Mouse (Mus musculus): ENCODE data around the gene Rbbp9.
A peak's percentile ranks its signal among the peaks of the same experiment; 100 is the strongest.
"Not testable (repeated sequence)": the region's sequence is repeated elsewhere in the genome, so short reads cannot be mapped to it uniquely, and the experiment has no call there.

Gene Rbbp9

DNA sequence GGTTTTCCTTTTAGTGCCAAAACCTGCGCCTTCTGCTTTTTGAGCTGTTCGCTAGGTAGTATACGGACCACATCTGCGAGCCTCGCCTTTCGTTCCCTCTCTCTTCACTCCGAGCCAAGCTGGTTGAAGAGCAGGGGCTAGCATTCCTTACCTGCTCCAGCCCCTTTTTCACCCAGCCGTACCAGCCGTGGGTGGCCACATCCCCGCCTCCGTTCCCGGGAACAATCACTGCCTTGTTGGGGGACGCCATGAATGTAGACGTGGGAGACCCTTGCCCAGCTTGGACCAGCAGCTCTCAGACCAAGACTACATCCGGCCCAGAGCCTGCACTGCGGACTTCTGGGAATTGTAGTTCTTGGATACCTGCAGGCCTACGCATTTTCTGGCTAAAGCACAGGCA lies at the start of gene Rbbp9:
Gene Rbbp9 (minus strand): TSS at position 341 of the 400 bp plus-strand sequence.
- ATAC-seq (ENCODE audit: insufficient number of reproducible peaks, low FRiP score, low TSS enrichment), result peak; percentile 93

DNA sequence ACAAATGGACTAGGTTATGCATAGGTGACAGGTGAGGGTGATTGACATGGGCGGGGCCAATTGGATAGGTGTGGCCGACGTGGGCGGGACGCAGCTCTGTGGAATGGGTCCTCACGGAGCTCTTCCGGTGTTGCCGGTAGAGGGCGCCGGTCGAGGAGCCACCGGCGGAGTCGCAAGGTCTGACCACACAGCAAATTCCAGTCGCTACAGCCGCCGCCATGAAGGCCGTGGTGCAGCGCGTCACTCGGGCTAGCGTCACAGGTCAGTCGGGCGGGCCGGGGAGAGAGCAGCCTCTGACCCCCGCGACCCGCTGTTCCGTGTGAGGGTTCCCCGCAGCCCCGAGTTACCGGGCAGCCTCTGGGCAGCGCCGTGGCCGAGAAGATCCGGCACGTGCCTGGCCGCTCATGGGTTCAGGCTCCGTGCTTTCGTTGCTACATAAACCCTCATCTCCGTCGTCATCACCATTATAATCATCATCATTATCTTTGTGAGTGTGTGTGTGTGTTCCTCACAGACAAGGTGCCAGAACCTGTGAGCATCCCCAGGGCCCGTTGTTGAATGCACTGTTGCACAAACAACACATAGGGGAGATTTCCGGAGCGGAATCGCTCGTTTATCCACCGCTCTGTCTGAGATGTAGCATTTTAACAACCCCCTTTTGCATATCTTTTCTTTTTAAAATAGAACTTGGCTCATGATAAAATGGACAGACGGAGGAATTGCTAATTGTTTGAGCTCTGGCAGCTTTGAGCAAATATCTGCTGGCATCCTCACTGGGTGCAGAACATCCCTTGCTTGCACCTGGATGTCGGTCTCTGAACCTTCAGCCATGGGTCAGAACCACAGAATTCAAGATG lies 49.4 kb upstream of the Rbbp9 start, which contains the start of gene Dtd1:
Gene Dtd1 (plus strand): TSS at position 67 of the 857 bp plus-strand sequence.
- ATAC-seq (ENCODE audit: insufficient number of reproducible peaks, low FRiP score, low TSS enrichment), result peak; percentile 96

DNA sequence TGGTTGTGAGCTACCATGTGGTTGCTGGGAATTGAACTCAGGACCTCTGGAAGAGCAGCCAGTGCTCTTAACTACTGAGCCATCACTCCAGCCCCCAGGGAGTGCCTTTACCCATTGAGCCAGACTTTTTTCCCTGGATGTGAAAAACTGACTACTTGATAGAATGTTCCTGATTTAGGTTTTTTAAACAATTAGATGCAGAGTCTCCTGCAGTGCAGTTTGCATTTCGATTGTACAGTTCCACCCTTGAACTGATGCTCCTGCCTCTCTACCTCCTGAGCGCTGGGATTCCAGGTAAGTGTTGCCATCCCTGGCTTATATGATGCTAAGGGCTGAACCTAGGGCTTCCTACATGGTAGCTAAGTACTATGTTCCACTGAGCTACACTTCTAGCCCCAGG lies 47.3 kb upstream of the Rbbp9 start:
- no peak for ATAC-seq (ENCODE audit: insufficient number of reproducible peaks, low FRiP score, low TSS enrichment)

DNA sequence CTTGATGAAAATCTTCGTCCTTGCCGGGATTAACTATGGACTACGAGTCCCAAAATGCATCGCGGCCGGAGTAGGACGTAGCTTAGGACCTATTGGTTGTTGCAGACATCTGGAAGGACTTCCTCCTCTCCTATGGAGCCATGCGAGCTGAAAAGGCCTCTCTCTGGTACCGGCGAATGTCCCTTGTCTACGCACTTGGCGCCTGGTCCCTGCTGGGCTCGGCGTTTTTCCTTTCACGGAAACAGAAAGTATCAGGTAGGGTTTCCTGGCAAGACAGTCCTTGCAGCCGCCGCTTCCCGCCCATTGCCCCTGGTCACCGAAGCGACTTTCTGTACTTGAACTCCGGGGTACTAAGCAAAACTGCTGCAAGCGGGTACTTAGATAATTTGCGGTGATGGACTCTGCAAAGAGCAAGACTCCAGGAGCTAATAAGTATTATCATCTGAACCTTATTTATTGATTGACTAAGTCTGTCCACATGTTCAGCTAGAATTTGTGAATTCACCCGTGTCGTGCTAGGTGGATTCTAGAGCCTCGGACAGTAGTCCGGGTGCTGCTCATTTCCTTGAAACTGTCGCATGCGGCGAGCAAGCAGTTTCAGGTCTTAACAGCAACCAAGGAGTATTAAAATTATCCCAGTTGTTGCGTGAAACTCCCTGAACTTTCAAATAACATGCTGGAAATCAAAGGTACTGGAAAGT lies 43.4 kb upstream of the Rbbp9 start, which contains the start of gene Smim26:
Gene Smim26 (plus strand): TSS at position 104 of the 701 bp plus-strand sequence.
- ATAC-seq (ENCODE audit: insufficient number of reproducible peaks, low FRiP score, low TSS enrichment), result peak; percentile 98

DNA sequence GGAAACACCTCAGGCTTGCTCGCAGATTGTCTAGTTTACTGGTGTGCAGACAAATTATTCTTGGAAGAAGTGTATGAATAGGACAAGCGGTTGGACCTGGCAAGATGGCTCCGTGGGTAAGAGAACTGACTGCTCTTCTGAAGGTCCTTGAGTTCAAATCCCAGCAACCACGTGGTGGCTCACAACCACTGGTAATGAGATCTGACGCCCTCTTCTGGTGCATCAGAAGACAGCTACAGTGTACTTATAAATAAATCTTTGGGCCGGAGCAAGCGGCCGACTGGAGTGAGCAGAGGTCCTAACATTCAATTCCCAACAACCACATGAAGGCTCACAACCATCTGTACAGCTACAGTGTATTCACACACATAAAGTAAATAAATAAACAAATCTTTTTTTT lies 42.4 kb upstream of the Rbbp9 start:
- ATAC-seq (ENCODE audit: insufficient number of reproducible peaks, low FRiP score, low TSS enrichment), result not testable (repeated sequence)

DNA sequence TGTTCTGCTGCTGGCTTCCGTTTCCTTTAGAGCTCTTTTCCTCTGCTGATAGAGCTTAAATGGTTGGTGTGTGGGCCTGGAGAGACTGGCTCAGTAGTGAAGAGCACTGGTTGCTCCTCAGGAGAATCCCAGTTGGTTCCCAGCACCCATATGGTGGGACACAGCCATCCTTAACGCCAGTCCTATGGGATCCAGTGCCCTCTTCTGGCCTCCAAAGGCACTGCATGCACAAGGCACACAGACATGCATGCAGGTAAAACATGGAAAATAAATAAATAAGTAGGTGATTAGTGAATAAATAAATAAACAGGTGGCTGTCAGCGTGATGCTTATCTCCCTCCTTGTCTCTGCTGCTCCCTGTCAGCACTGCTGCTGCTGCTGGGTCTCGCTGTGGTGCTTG lies 38.1 kb upstream of the Rbbp9 start:
- no peak for ATAC-seq (ENCODE audit: insufficient number of reproducible peaks, low FRiP score, low TSS enrichment)

DNA sequence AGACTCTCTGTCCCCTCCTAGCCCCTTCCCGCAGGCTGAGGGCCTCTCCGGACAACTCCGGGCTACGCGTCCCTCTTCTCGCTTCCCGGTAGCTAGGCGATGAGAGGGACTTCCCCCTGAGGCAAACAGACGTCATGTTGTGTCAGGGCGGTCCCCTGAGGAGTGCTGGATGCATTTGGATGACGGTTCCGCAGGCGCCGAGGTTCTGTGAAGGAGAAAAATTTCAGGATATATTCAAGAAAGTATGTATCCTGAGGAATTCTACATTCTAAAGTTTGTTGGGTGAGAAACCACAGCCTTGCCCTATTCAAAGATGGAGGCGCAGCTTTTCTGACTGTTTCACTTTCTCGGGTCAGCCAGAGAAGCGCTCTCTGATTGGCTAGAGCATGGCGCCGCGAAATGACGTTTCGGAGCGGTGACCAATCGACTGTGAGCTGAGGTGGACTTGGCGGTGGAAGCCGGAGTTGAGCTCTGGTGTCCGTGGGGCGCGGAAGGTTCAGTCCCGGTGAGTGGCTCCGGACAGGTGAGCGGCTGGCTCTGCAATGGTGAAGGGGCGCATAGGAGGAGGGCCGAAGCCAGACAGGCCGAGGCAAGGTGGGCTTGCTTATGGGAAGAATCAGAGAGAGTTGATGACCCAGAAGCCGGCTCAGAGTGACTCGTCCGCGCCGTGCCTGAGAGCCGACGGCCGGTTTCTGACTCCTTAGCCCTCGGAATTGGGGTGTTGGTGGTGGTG lies 5.3 kb upstream of the Rbbp9 start, which contains the start of gene Sec23b:
Gene Sec23b (plus strand): TSS at position 410 of the 733 bp plus-strand sequence.
- peak; percentile 99 for ATAC-seq (ENCODE audit: insufficient number of reproducible peaks, low FRiP score, low TSS enrichment)

DNA sequence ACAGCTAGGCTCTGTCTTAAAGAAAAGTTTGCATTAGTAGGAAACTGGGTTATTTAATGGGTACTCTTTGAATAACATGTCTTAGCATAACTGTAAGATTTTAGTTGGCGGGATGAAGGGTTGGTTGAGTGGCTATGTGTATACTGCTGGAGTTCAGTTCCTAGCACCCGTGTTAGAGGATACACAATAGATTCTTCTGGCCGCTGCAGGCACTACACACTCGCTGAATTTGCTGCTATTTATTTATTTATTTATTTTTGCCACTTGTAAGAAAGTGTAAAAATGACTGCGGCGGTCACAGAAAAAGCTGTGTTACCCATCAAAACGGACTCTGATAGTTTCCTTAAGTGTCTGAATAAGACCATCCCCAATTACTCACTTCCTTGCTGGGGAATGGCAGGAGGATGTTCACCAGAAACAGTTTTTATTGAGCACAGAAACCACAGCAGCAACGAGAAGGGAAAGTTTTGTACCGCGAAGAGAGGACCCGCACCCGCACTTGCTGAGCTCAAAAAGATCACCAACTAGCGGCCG lies 4.7 kb upstream of the Rbbp9 start:
- no peak for ATAC-seq (ENCODE audit: insufficient number of reproducible peaks, low FRiP score, low TSS enrichment)

DNA sequence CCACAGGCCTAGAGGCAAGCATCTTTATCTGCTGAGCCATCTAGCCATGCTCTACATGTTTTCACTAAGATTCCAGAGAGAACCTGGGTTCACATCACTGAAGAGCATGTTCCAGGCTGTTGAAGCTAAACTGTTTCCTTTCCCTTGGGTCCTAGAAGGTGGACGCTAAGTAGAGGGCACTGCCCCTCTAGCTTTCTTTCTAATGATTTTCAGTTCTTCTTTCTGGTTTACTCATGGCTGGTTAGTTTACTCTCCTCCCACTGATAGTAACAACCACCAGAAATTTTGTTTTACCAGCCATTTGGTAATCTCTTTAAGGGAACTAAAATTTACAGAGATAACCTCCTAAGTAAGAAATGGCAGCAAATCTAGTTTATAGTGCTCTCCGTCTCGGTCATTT lies 3.2 kb upstream of the Rbbp9 start:
- ATAC-seq (ENCODE audit: insufficient number of reproducible peaks, low FRiP score, low TSS enrichment), result no peak

DNA sequence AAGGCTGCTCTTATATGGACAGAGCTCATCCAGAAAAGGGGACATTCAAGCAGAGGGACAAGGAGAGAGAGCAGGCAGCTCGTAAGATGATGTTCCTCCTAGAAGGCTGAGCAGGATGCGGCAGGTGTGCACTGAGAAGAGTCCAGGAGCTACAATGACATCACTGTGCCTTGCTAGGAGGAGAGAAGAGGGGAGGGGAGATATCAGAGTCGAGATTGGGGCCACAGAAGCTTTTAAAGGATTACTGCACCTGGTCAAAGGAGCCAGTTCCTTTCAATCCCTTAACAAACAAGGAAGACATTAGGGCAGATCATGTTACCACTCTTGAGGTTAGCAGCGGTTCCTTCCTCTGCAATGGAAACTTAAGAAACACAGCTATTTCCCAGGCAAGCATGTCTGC lies 3.1 kb downstream of the Rbbp9 start:
- ATAC-seq (ENCODE audit: insufficient number of reproducible peaks, low FRiP score, low TSS enrichment), result no peak

DNA sequence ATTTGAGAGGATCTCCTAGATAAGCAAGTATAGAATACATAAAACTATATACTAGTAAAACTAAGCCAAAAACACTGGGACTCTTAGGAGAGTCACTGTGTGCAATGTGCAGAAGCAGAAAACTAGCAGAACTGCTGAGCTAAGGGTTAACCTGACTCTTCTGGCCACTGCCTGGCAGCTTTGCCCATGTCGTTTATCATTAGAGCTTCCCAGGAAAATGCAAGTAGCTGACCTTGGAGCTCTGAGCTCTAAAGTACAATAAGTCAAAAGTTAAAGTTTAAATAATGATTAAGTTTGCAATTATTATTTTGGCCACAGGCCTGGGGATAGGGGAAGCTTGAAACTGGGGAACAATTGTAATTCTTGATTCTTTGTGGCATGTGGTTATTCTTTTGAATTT lies 5.2 kb downstream of the Rbbp9 start:
- no peak for ATAC-seq (ENCODE audit: insufficient number of reproducible peaks, low FRiP score, low TSS enrichment)

DNA sequence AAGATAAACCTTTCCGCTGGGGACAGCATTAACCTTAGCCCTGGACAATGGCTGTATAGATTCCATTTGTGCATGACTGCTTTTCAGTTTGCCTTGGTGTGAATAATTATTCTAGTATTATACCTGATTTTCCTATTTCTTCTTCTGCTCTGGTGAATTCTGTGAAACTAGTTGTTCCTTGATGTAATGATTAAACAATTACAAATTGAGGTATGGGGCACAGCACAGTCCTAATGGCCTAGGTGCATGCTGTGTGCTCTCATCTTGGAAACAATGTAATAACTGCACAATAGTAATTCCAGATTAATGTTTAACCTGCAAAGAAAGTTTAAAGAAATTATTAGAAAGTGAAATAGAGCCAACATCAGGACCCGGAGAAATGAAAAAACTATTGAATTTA lies 5.6 kb downstream of the Rbbp9 start:
- no peak for ATAC-seq (ENCODE audit: insufficient number of reproducible peaks, low FRiP score, low TSS enrichment)

DNA sequence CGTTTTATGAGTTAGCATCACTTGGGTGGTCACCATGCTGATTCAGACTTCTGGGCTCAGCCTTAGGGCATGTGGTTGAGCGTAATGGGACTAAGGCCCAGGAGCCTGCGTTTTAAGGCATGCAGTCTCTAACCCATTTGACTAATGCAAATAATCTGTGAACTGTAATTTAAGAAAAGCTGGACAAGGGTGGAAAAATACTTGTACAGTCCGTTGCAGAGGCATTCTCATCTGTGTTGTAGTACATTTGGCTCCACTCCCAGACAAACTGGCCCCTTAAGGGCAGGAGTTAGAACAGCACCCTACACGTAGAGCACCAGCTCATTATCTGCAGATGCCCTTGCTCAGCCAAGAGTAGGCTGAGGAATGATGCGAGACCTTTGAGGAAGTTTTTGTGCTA lies 6.0 kb downstream of the Rbbp9 start:
- no peak for ATAC-seq (ENCODE audit: insufficient number of reproducible peaks, low FRiP score, low TSS enrichment)

DNA sequence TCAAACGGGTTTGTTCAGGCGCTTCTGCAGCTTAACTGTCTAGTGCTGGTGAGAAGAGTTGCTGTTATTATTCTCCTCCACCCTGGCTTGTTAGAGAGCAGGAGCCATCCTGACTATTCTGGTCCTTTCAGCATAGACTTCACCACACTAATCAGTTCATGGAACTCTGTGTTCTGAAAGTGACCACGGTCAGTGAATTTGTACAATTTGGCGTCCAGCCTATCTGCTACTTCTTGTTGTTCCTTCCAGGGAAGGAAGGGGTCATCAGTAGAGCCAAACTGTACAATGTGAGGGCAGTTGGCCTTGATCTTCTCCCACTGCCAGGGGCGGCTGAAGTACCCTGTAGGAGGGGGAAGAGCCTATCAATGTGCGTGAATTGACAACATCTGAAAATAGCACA lies 7.0 kb downstream of the Rbbp9 start:
- ATAC-seq (ENCODE audit: insufficient number of reproducible peaks, low FRiP score, low TSS enrichment), result no peak

DNA sequence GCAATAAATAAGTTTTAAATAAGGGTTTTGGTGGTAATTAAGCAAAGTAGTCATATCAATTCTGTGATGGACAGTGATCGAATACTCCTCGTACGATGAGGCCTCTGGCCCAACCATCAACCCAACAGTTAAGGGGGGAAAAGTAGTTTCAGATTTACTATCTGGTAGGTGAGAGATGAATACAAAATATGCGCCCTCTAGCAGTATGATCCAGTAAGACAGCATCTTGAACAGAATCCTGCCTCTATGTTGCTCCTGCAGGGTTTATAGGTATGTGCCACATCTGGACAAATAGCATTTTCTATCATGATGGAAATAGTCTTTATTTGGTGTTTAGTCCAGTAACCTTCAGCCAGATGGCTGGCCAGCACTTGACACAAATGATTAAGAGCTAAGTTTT lies 9.4 kb downstream of the Rbbp9 start:
- ATAC-seq (ENCODE audit: insufficient number of reproducible peaks, low FRiP score, low TSS enrichment), result no peak

DNA sequence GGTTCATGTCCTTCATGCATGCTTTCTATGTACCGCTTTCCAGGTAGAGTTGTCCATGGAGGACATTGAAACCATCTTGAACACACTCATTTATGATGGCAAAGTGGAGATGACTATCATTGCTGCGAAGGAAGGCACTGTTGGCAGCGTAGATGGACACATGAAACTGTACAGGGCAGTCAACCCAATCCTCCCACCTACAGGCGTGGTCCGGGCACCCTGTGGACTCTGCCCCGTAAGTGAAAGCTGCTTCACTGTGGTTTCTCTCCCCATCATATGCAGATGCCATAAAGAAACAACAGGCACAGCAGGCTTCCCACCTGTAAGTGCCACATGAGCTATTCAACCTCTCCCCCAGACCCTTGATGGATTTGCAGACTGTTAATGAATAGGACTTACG lies 13.5 kb downstream of the Rbbp9 start:
- ATAC-seq (ENCODE audit: insufficient number of reproducible peaks, low FRiP score, low TSS enrichment), result no peak

DNA sequence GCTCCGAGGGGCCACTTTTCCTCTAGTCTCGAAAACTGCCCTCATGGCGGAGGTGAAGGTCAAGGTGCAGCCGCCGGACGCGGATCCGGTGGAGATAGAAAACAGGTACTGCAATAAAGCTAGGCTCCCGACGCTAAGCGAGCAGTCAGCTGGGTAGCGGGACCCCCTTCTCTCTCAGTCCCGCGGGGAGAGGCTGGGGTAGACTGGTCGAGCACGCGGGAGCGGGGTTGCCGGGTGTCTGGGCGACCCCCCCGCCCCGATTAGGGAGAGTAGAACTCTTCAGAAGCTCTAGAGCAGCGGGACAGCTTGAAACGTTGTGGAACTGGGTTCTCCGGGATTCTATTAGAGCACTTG lies 22.9 kb downstream of the Rbbp9 start:
- ATAC-seq (ENCODE audit: insufficient number of reproducible peaks, low FRiP score, low TSS enrichment), result peak; percentile 29; the same call in 1 of the 2 replicates

DNA sequence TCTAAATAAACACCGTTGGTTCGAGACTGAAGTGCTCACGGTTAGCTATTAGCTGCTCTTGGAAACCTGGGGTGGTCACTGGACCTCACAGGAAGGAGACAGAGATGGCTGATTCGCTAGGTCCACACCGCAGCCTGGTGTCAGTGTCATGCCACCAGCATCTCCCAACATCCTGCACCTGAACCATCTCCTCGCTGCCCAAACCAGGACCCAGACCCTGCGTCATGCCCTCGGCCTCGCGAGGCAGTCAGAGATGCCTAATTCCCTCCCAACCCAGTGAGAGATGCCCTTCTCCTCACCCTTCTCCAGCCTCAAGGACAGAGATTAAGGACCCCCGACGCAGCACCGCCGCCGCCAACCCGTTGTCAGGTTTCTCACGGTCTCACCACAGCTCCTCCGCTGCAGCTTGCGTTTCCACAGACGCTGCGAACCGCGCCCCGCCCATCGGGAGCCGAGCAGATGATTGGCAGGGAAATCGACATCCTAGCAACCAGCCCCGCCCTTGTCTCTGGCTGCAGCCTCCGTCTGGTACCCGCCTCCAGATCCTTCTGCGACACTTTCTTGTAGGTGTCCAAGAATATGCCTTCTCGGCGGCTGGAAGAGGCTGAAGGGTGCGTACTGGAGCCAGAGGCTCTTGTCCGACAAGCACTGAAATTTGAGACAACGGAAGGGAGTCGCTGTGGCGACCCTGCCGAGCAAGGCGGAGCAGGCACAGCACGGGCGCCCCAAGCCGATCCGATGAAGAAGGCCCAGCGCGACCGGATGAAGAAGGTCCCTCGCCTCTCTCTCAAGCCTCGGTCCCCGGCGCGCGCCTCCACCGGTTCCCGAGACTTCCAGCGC lies 23.5 kb downstream of the Rbbp9 start, which contains the start of the genes Dzank1 and Polr3f:
Gene Dzank1 (minus strand): TSS at position 434 of the 840 bp plus-strand sequence.
Gene Polr3f (plus strand): TSS at position 738 of the 840 bp plus-strand sequence.
- peak; percentile 96 for ATAC-seq (ENCODE audit: insufficient number of reproducible peaks, low FRiP score, low TSS enrichment)

DNA sequence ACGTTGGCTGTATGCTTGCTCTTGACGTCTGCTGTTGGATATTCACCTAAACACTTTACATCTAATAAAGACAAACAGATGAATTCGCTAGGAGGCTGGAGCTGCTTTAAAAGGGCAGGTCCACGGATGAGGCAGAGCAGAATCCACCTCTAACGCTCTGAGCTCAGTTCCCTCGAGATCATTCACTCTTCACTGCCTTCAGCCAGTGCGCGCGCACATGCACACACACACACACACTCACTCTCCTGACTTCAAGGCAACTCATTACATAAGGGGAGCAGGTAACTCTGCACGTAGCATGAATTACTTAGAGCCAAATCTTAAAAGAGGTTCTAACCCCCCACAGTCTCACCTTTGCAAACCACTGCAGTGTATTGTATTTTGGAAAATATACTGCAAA lies 24.8 kb downstream of the Rbbp9 start:
- ATAC-seq (ENCODE audit: insufficient number of reproducible peaks, low FRiP score, low TSS enrichment), result no peak

DNA sequence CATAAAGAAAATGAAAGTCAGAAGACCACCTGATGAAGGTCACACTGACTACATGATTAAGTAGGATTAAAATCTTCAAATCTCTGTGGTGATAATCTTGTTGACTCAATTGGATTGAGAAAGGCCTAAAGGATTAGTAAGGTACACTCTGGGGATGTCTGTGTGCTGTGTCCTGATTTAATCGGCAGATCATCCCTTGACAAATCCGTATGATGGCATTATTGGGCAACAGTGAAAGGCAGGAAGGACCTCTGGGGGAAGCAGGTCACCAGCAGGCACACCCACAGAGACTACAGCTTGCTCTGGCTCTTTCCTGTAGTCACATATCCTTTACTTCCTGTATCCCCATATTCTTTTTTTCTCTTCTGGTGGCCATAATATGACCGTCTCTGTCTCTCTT lies 30.9 kb downstream of the Rbbp9 start:
- ATAC-seq (ENCODE audit: insufficient number of reproducible peaks, low FRiP score, low TSS enrichment), result no peak
